Mouse (Mus musculus): Measurements from ENCODE around the gene Dusp5. TPM values are rescaled to one million over a fixed set of nuclear protein-coding genes. Genes with fewer than 3 reads are reported as not detected.
"Not testable (repeated sequence)": the region's sequence is repeated elsewhere in the genome, so short reads cannot be mapped to it uniquely, and the experiment has no call there.

Dusp5 gene
- total and polyA plus RNA-seq, 2 experiments from 2014 or later, result 2.5 to 11.2 TPM

GRCm38 (mm10) chr19:53499049-53499448 is 29.9 kb upstream of the Dusp5 start:
- Histone ChIP-seq H3K36me3 (ENCODE audit: insufficient read depth, low read length) (no peaks in the 10 kb centered on the region), H3K4me3 (ENCODE audit: low read depth, low read length) (no peak overlapping the region), H3K4me2 (ENCODE audit: low read depth, low read length, poor library complexity, severe bottlenecking) (no peak overlapping the region), H3K9me3 (ENCODE audit: low read length) (no peaks in the 10 kb centered on the region), H3K9ac (replicated peaks; ENCODE audit: low read length, poor library complexity, severe bottlenecking) (no peak overlapping the region), H3K27me3 (ENCODE audit: insufficient read depth, low read length) (no peaks in the 10 kb centered on the region), H3K27ac (ENCODE audit: low read depth, low read length) (no peak overlapping the region), H3K4me1 (ENCODE audit: insufficient read depth, low read length) (no peaks in the 10 kb centered on the region)
- ATAC-seq (ENCODE audit: low FRiP score), result no peak
- WGBS, result 88% methylated on average over 8 of the region's 8 CpGs
- DNase-seq (ENCODE audit: low spot score), result no peak
- TF ChIP-seq CTCF (IDR thresholded peaks at IDR 0.05), result no peak

- no peak for DNase-seq (ENCODE audit: low spot score)
- Histone ChIP-seq H3K4me1 (ENCODE audit: insufficient read depth, low read length) (no peaks in the 10 kb centered on the region), H3K4me2 (ENCODE audit: low read depth, low read length, poor library complexity, severe bottlenecking) (no peak overlapping the region), H3K9me3 (ENCODE audit: low read length) (no peaks in the 10 kb centered on the region), H3K27ac (ENCODE audit: low read depth, low read length) (no peak overlapping the region), H3K36me3 (ENCODE audit: insufficient read depth, low read length) (no peaks in the 10 kb centered on the region), H3K9ac (replicated peaks; ENCODE audit: low read length, poor library complexity, severe bottlenecking) (no peak overlapping the region), H3K27me3 (ENCODE audit: insufficient read depth, low read length) (no peaks in the 10 kb centered on the region), H3K4me3 (ENCODE audit: low read depth, low read length) (no peak overlapping the region)
- TF ChIP-seq CTCF (IDR thresholded peaks at IDR 0.05), result no peak
- WGBS, result 91% methylated on average over 4 of the region's 4 CpGs
- ATAC-seq (ENCODE audit: low FRiP score), result no peak
Observed at GRCm38 (mm10) chr19:53499451-53499940, 29.4 kb upstream of the Dusp5 start.

GRCm38 (mm10) chr19:53500298-53501006 is 28.5 kb upstream of the Dusp5 start:
- peak; percentile 69 for DNase-seq (ENCODE audit: low spot score)
- no peak overlapping the region for H3K27ac ChIP-seq (ENCODE audit: low read depth, low read length)
- WGBS, result 74% methylated on average over 25 of the region's 25 CpGs
- no peaks in the 10 kb centered on the region for H3K27me3 ChIP-seq (ENCODE audit: insufficient read depth, low read length)
- H3K36me3 ChIP-seq (ENCODE audit: insufficient read depth, low read length), result no peaks in the 10 kb centered on the region
- no peak; the same call in 1 of the 2 replicates for ATAC-seq (ENCODE audit: low FRiP score)
- H3K9ac ChIP-seq (replicated peaks; ENCODE audit: low read length, poor library complexity, severe bottlenecking), result no peak overlapping the region
- H3K4me1 ChIP-seq (ENCODE audit: insufficient read depth, low read length), result no peaks in the 10 kb centered on the region
- H3K9me3 ChIP-seq (ENCODE audit: low read length), result no peaks in the 10 kb centered on the region
- no peak overlapping the region for H3K4me2 ChIP-seq (ENCODE audit: low read depth, low read length, poor library complexity, severe bottlenecking)
- no peak overlapping the region for H3K4me3 ChIP-seq (ENCODE audit: low read depth, low read length)
- TF ChIP-seq CTCF (IDR thresholded peaks at IDR 0.05), result no peak

- not testable (repeated sequence) for H3K4me2 ChIP-seq (ENCODE audit: low read depth, low read length, poor library complexity, severe bottlenecking); H3K4me3 ChIP-seq (ENCODE audit: low read depth, low read length); H3K36me3 ChIP-seq (ENCODE audit: insufficient read depth, low read length); H3K9me3 ChIP-seq (ENCODE audit: low read length); H3K27me3 ChIP-seq (ENCODE audit: insufficient read depth, low read length); H3K27ac ChIP-seq (ENCODE audit: low read depth, low read length); H3K9ac ChIP-seq (replicated peaks; ENCODE audit: low read length, poor library complexity, severe bottlenecking); ATAC-seq (ENCODE audit: low FRiP score); H3K4me1 ChIP-seq (ENCODE audit: insufficient read depth, low read length); DNase-seq (ENCODE audit: low spot score)
- 93% methylated on average over 7 of the region's 7 CpGs for WGBS
Observed at GRCm38 (mm10) chr19:53501239-53501638, 27.7 kb upstream of the Dusp5 start.

GRCm38 (mm10) chr19:53501765-53502164 is 27.1 kb upstream of the Dusp5 start:
- Histone ChIP-seq H3K9ac (replicated peaks; ENCODE audit: low read length, poor library complexity, severe bottlenecking) (no peak overlapping the region), H3K4me3 (ENCODE audit: low read depth, low read length) (no peak overlapping the region), H3K4me2 (ENCODE audit: low read depth, low read length, poor library complexity, severe bottlenecking) (no peak overlapping the region), H3K36me3 (ENCODE audit: insufficient read depth, low read length) (no peaks in the 10 kb centered on the region), H3K9me3 (ENCODE audit: low read length) (no peaks in the 10 kb centered on the region), H3K4me1 (ENCODE audit: insufficient read depth, low read length) (no peaks in the 10 kb centered on the region), H3K27ac (ENCODE audit: low read depth, low read length) (no peak overlapping the region), H3K27me3 (ENCODE audit: insufficient read depth, low read length) (no peaks in the 10 kb centered on the region)
- WGBS, result 87% methylated on average over 2 of the region's 2 CpGs
- no peak for ATAC-seq (ENCODE audit: low FRiP score)
- DNase-seq (ENCODE audit: low spot score), result no peak
- no peak for TF ChIP-seq CTCF (IDR thresholded peaks at IDR 0.05)

- TF ChIP-seq CTCF (IDR thresholded peaks at IDR 0.05), result no peak
- Histone ChIP-seq H3K36me3 (ENCODE audit: insufficient read depth, low read length) (no peaks in the 10 kb centered on the region), H3K27me3 (ENCODE audit: insufficient read depth, low read length) (no peaks in the 10 kb centered on the region), H3K9ac (replicated peaks; ENCODE audit: low read length, poor library complexity, severe bottlenecking) (no peak overlapping the region), H3K4me2 (ENCODE audit: low read depth, low read length, poor library complexity, severe bottlenecking) (no peak overlapping the region), H3K27ac (ENCODE audit: low read depth, low read length) (no peak overlapping the region), H3K4me1 (ENCODE audit: insufficient read depth, low read length) (no peaks in the 10 kb centered on the region), H3K9me3 (ENCODE audit: low read length) (no peaks in the 10 kb centered on the region), H3K4me3 (ENCODE audit: low read depth, low read length) (no peak overlapping the region)
- 51% methylated on average over 9 of the region's 9 CpGs for WGBS
- peak; percentile 56 for DNase-seq (ENCODE audit: low spot score)
- no peak for ATAC-seq (ENCODE audit: low FRiP score)
Observed at GRCm38 (mm10) chr19:53502891-53503371, 26.0 kb upstream of the Dusp5 start.
